Mouse (Mus musculus) left cerebral cortex, postnatal 14 days (tissue): ENCODE measurements around the gene Olfr68. TPM values are rescaled to one million over a fixed set of nuclear protein-coding genes. Genes with fewer than 3 reads are reported as not detected.
"Not testable (repeated sequence)": the region's sequence is repeated elsewhere in the genome, so short reads cannot be mapped to it uniquely, and the experiment has no call there.

Experiments used
- DNase-seq, 2 experiments: peaks; one replicate each; pipeline ENCODE4 v3.0.0; 2021 to 2022; ENCODE audit warnings: low spot score in 2 of 2, mixed read lengths in 1 of 2
- intact Hi-C: fragments of 180-260 bp; cut with DNase I; formaldehyde crosslinking; loops from one replicate; pipeline ENCODE4 v1.15.1; 2025
- total RNA-seq, 2 experiments: library from RNA; stranded (reverse); gene quantifications; 2 replicates each; pipeline ENCODE4 v1.2.3; 2021

The Olfr68 gene
- total RNA-seq, 2 experiments from 2014 or later: not detected

DNA sequence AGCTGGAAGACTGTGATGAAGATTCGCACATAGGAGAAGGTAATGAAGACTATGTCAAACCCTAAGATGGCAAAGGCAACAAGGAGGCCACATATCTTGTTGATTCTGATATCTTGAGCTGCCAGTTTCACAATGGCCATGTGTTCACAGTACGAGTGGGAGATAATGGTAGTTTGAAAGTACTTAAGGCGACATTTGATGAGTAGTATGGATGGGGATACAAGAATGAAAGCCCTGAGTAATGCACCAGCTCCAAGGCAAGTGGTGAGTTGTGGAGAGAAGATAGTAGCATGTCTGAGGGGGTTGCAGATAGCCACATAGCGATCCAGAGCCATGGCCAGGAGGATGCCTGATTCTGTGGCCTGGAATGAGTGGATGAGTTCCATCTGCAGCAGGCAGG lies 1.8 kb downstream of the Olfr68 start:
- intact Hi-C loops, DNase-seq: not testable (repeated sequence)

DNA sequence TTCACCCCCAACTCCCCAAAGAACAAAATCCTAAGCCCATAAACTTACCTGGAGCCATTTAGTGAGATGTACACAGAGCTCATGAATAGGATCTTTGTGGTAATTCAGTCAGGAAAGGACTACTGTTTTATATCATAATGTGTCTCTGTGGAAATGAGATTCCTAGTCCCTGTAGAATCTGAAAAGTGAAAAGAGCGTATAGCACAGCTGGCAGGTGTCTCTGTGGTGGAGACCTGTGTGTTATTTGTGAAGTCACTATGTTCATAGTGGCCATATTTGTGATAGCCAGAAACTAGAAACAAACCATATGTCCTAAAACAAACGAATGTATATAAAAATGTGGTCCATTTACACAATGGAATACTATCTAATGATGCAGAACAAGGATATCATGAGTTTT lies 8.0 kb downstream of the Olfr68 start, which contains the start of gene Olfr69:
TSS of gene Olfr69 (minus strand) at position 101 of the 400 bp plus-strand sequence.
- intact Hi-C loops: no loop called here
- no peak for DNase-seq

- intact Hi-C loops, DNase-seq: not testable (repeated sequence)
These were observed 11.8 kb downstream of the Olfr68 start for GRCm38 (mm10) chr7:103767687-103768086.

- intact Hi-C loops: not testable (repeated sequence)
These were observed 17.3 kb downstream of the Olfr68 start for GRCm38 (mm10) chr7:103762212-103762611.

GRCm38 (mm10) chr7:103757233-103757632 lies 22.3 kb downstream of the Olfr68 start, which contains the start of gene Olfr630:
Olfr630 (minus strand) TSS chr7:103757333.
- intact Hi-C loops: no loop called here
- no peak for DNase-seq

More at GRCm38 (mm10) chr7:103762212-103762611, 17.3 kb downstream of the Olfr68 start:
- DNase-seq: not testable (repeated sequence)

GRCm38 (mm10) chr7:103744843-103745242 lies 34.7 kb downstream of the Olfr68 start, which contains the start of gene Olfr629:
Olfr629 (minus strand) TSS chr7:103744943.
- no peak for DNase-seq
- intact Hi-C loops: no loop called here

- DNase-seq: no peak
- intact Hi-C loops: no loop called here
These were observed 49.4 kb downstream of the Olfr68 start, which contains the start of gene Olfr628 for GRCm38 (mm10) chr7:103730074-103730473. Olfr628 (plus strand) TSS chr7:103730374.

Other genes with a start within 250 kb of the Olfr68 start
- not detected for gene Olfr612, start 237.0 kb downstream of the Olfr68 start, total RNA-seq
- not detected for gene Olfr613, start 231.6 kb downstream of the Olfr68 start, total RNA-seq
- gene Olfr615, start 223.6 kb downstream of the Olfr68 start, total RNA-seq: not detected
- not detected for gene Olfr616, start 210.6 kb downstream of the Olfr68 start, total RNA-seq
- not detected for gene Olfr617, start 206.6 kb downstream of the Olfr68 start, total RNA-seq
- gene Olfr618, start 189.6 kb downstream of the Olfr68 start, total RNA-seq: not detected
- gene Olfr619, start 179.1 kb downstream of the Olfr68 start, total RNA-seq: not detected
- not detected for gene Olfr620, start 167.2 kb downstream of the Olfr68 start, total RNA-seq
- gene Olfr622, start 137.0 kb downstream of the Olfr68 start, total RNA-seq: not detected
- gene Olfr623, start 116.0 kb downstream of the Olfr68 start, total RNA-seq: not detected
- gene Olfr624, start 108.5 kb downstream of the Olfr68 start, total RNA-seq: under 1 TPM in 1 of 2 experiments, not detected in 1; 0.06 TPM
- not detected for gene Olfr625-ps1, start 97.0 kb downstream of the Olfr68 start, total RNA-seq
- not detected for gene Olfr243, start 65.0 kb downstream of the Olfr68 start, total RNA-seq
- gene Olfr628, start 49.3 kb downstream of the Olfr68 start, total RNA-seq: not detected
- gene Olfr629, start 34.8 kb downstream of the Olfr68 start, total RNA-seq: not detected
- not detected for gene Olfr630, start 22.4 kb downstream of the Olfr68 start, total RNA-seq
- not detected for gene Olfr69, start 8.1 kb downstream of the Olfr68 start, total RNA-seq
- gene Olfr67, start 12.1 kb upstream of the Olfr68 start, total RNA-seq: not detected
- gene Hbb-bt, start 34.3 kb upstream of the Olfr68 start, total RNA-seq: 100 to 1,000 TPM; 116 to 138 TPM
- gene Hbb-bs, start 48.4 kb upstream of the Olfr68 start, total RNA-seq: 100 to 1,000 TPM; 912 to 967 TPM
- gene Hbb-bh2, start 60.8 kb upstream of the Olfr68 start, total RNA-seq: not detected
- gene Hbb-bh1, start 63.5 kb upstream of the Olfr68 start, total RNA-seq: not detected
- not detected for gene Hbb-y, start 73.5 kb upstream of the Olfr68 start, total RNA-seq
- gene Olfr66, start 106.6 kb upstream of the Olfr68 start, total RNA-seq: not detected
- not detected for gene Olfr64, start 114.8 kb upstream of the Olfr68 start, total RNA-seq
- not detected for gene Olfr65, start 123.8 kb upstream of the Olfr68 start, total RNA-seq
- gene Olfr631, start 149.1 kb upstream of the Olfr68 start, total RNA-seq: not detected
- not detected for gene Olfr632, start 154.6 kb upstream of the Olfr68 start, total RNA-seq
- gene Olfr633, start 164.7 kb upstream of the Olfr68 start, total RNA-seq: not detected
- under 1 TPM in 1 of 2 experiments, not detected in 1; 0.04 TPM for gene Olfr635, start 191.5 kb upstream of the Olfr68 start, total RNA-seq
- not detected for gene Olfr638, start 219.0 kb upstream of the Olfr68 start, total RNA-seq
- gene Olfr639, start 237.6 kb upstream of the Olfr68 start, total RNA-seq: under 1 TPM; 0.08 to 0.18 TPM
- not detected for gene Olfr640, start 245.9 kb upstream of the Olfr68 start, total RNA-seq